Mouse (Mus musculus) fibroblast of lung, adult 2 months (primary cell): Measurements from ENCODE around the gene Rgn.

ENCODE experiments used
- DNase-seq: peaks from one replicate; pipeline ENCODE4 v3.0.0-alpha.2; 2011; ENCODE audit warnings: low read depth

Gene Rgn

DNA sequence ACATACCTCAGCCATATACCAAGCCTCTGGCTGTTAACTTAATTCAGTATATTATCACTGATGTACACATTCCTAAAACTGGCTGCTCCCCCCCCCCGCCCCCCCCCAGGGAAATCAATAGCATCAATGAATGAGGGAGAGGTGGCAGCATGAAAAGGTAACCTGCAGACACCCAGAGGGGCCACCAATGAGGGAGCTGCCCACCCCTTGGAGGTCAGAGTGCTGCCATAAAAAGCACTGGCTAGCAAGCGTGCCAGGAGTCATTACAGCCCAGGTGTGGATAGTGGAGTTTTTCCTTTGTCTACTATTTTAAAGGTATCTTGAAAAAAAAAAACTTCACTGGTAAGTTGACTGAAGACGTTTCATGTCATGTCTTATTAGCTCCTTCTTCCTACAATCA, at the start of gene Rgn:
Gene Rgn, plus strand, starts transcription at position 256 of the 400 bp plus-strand sequence.
- no peak for DNase-seq

GRCm38 (mm10) chrX:20520290-20520939, 29.2 kb upstream of the Rgn start:
- DNase-seq, result no peak

- no peak for DNase-seq
These were observed 28.0 kb upstream of the Rgn start for GRCm38 (mm10) chrX:20521578-20521977.

DNA sequence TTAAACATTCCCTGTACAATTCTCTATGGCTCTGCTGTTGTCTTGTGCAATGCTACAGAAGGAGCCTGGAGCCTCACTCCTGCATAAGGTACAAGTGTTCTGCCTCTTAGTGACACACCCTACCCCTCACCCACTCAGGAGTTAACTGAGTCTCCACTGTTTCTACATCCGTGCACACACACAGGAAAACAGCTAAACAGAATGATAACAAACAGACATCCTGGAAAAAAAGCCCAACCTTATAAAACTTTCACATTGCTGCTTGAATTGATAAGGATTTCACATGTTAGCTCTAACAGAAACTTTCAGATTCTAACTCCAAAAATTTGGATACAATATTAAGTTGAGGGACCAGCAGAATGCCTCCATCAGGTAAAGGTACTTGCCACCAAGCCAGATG, 17.0 kb upstream of the Rgn start:
- no peak for DNase-seq

DNA sequence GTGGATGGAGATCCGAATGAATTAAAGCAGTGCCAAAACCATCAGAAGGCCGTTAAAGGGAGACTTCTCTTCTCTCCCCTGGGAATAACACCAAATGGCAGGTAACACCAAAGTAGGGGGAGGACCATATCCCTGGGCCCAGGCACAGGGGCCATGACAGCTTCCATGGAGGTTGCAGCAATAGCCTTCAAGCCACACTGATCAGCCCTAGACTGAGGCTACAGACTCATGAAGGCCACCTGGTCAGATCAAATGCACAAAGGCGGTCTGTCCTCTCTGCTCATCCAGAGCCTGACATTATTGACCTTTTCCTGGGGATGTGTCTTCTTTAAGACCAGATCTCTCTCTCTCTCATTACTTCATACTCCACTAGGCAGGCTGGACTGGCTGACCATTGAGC, 5.7 kb upstream of the Rgn start:
- no peak for DNase-seq

- DNase-seq, result peak; percentile 5
These were observed 2.0 kb upstream of the Rgn start for GRCm38 (mm10) chrX:20547609-20548008.

DNA sequence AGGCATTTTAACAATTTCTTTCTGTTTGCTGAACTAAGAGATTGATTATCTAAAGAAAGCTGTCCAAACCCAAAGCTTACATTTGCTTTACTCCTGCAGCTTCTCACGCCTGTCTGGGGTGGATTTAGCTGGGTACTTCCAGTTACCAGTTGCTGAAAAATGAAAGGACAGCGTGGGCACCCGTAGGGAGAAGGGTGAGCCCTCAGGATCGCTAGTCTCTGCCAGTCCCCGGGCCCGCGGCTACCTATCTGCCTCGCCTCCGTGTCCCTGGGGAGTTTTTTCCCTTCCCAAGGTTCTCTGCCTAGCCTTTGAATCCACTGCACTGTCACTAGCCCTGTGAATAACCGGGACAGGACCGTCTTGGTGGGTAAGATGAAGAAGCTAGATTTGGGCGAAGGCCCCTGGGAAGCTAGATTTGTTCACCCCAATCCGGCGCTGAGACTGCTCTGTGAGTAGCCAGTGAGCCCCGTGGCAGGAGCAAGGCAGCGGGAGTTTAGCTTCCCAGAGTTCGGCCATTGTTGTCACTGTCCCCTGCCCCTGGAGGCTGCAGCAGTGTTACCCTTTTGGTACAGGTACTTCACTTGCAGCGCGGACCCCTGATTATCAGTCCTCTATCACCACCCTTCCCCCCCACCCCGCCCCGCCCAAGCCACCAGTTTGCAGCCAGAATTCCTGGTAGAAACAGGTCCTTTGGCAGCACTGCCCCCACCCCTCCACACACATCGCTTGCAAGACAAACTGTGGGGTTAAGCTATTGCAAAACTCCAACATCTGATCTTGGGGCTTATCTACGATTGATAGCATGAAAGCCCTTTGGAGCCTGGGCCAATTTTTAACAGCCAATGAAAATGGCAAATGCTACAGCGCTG, 1.3 kb upstream of the Rgn start:
- no peak for DNase-seq

DNA sequence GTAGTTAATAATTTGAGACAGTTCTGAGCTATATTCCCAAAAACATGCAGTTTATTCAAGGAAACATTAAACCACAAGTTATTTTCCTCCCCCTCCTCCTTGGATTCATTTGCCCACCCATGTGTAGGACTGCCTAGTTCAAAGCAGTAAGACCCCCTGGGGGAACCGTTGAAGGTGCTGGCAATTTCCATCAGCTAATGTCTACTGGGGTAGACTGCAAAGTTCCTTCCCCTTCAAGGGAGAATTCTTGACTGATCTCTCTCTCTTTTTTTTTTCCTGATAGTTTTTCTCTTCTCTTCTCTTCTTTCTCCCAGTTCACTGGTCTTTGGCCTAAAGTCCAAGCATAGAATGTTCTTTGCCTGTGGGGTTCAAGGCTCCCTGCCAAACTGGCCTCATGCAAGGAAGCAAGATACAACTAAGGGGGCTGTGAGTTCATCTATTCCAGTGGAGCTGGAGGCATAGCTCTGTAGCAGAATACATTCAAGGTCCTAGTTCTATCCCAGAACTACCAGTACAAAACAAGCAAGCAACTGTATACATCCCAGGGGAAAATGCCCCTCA, 627 bp upstream of the Rgn start:
- no peak for DNase-seq

DNA sequence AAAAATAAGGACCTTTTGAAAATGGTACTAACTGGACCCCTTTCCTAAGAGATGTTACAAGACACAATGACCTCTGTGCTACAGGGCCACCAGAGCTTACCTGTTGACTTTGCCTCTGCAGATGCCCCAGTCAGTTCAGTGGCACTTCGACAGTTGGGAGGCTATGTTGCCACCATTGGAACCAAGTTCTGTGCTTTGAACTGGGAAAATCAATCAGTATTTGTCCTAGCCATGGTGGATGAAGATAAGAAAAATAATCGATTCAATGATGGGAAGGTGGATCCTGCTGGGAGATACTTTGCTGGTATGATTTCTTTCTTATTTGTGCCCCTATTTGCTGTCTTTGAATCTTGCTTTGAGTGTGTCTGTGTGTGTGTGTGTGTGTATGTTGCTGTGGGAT, 2.6 kb downstream of the Rgn start:
- DNase-seq, result no peak

DNA sequence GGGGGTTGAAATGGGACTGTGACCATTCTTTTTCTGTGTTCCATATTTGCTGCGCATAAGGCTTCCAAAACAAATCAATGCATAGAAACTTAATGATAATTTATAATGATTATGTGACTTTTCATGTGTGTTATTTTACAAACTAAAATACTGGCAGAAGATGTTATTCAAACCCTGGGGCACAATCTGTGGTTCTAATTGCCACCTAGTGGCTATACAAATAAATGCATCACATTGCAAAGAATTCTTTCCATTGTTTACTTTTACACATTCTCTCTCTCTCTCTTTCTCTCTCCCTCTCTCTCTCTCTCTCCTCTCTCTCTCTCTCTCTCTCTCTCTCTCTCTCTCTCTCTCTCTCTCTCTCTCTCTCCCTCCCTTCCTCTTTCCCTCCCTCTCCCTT, 12.3 kb downstream of the Rgn start:
- no peak for DNase-seq

- DNase-seq, result no peak
These were observed 14.4 kb downstream of the Rgn start for GRCm38 (mm10) chrX:20563941-20564340.

DNA sequence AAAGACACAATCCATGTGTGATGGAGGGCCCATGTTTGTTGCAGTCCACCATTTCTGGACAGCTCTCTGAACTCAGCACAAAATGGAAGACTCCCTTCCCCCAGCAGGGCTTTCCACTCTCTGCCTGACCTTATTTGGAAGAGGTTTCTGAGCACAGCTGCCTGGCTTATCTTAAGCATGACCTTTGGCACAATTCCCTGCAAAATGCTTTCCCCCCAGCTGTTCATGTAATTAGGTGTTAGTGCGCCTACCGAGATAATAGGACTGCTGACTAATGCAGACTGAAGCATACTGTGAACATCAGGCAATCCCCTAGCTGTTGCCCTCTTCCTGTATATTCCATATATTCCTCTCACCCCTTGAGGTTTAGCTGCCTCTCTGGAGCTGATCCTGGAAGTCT, 21.4 kb downstream of the Rgn start:
- DNase-seq, result no peak

DNA sequence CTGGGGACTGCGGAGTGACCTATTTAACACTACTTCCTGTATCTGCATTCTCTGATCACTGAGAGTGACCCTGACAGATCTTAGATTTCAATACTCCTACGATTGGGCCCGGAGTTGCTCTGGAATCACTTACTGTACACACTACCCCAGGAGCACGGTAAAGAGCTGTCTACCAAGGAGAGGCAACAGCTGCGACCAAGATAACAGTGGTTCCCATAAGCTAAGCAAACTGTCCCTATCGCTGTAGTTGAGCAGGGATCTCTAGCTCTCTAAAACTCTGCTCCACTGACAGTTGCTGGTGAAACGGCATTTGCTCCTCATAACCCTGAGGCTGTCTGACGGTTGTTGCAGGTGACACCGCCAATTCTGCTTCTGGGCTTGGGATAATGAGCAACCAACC, 23.1 kb downstream of the Rgn start:
- DNase-seq, result no peak

- DNase-seq, result no peak
These were observed 24.3 kb downstream of the Rgn start for GRCm38 (mm10) chrX:20573927-20574326.

GRCm38 (mm10) chrX:20587968-20588367, 38.4 kb downstream of the Rgn start:
- no peak for DNase-seq

- DNase-seq, result no peak
These were observed 58.9 kb downstream of the Rgn start for GRCm38 (mm10) chrX:20608500-20608899.
